Mouse (Mus musculus) stomach, postnatal 0 days (tissue): ENCODE data around the gene Gm49403. TPM values are rescaled to one million over a fixed set of nuclear protein-coding genes. Genes with fewer than 3 reads are reported as not detected.
"Not testable (repeated sequence)": the region's sequence is repeated elsewhere in the genome, so short reads cannot be mapped to it uniquely, and the experiment has no call there.

ENCODE experiments used
- ATAC-seq: fragments of 200-750 bp; cut with Nextera tagmentation; 2 replicates; pipeline ENCODE4 v1.8.0; 2017; ENCODE audit not compliant: low FRiP score, low TSS enrichment
- DNase-seq: peaks from one replicate; pipeline ENCODE4 v3.0.0-alpha.2; 2016; ENCODE audit warnings: low spot score
- H3K27ac ChIP-seq: fragments of 300-500 bp; sonication (generic); replicated peaks from 2 replicates; pipeline ENCODE4 v1.5.1; 2014; ENCODE audit warnings: mild to moderate bottlenecking, control low read depth
- H3K27me3 ChIP-seq: fragments of 300-500 bp; sonication (generic); 2 replicates; pipeline ENCODE4 v1.6.1; 2014; ENCODE audit warnings: low read length; ENCODE audit not compliant: control insufficient read depth, insufficient read depth
- H3K36me3 ChIP-seq: fragments of 300-500 bp; sonication (generic); 2 replicates; pipeline ENCODE4 v1.6.1; 2014; ENCODE audit warnings: low read length, mixed read lengths; ENCODE audit not compliant: control insufficient read depth, insufficient read depth
- H3K4me1 ChIP-seq: fragments of 300-500 bp; sonication (generic); replicated peaks from 2 replicates; pipeline ENCODE4 v1.6.1; 2014; ENCODE audit warnings: antibody characterized with exemption; ENCODE audit not compliant: control insufficient read depth, insufficient read depth
- H3K4me2 ChIP-seq: fragments of 300-500 bp; sonication (generic); replicated peaks from 2 replicates; pipeline ENCODE4 v1.6.1; 2014; ENCODE audit warnings: low read depth, mild to moderate bottlenecking, control low read depth, moderate library complexity
- H3K4me3 ChIP-seq: fragments of 300-500 bp; sonication (generic); 2 replicates; pipeline ENCODE4 v1.5.1; 2014; ENCODE audit warnings: low read depth, low read length, control low read depth
- H3K9ac ChIP-seq: fragments of 300-500 bp; sonication (generic); 2 replicates; pipeline ENCODE4 v1.6.1; 2014; ENCODE audit warnings: mild to moderate bottlenecking, low read length, control low read depth, mixed read lengths
- H3K9me3 ChIP-seq: fragments of 300-500 bp; sonication (generic); 2 replicates; pipeline ENCODE4 v1.6.1; 2016; ENCODE audit warnings: low read length; ENCODE audit not compliant: control insufficient read depth
- CTCF ChIP-seq: IDR thresholded peaks from 2 replicates; pipeline ENCODE4 v1.5.1; 2016; ENCODE audit warnings: antibody characterized with exemption, low read depth, mild to moderate bottlenecking, moderate library complexity
- EP300 ChIP-seq: optimal IDR thresholded peaks from 2 replicates; pipeline ENCODE3; 2016; ENCODE audit warnings: antibody characterized with exemption
- WGBS: fragments of 180-500 bp; shearing (Covaris S2); extraction: QIAGEN DNeasy Blood & Tissue Kit; methylation state at CpG from one replicate; pipeline ENCODE4 v1.1.7; 2014; 5-methylcytosine and 5-hydroxymethylcytosine counted together
- polyA plus RNA-seq: library from polyadenylated mRNA; unstranded; fragments of >200 nt; fragmentation: Nextera tagmentation; extraction: Ambion mirVana; gene quantifications from 2 replicates; pipeline ENCODE4 v1.2.1, GENCODE M21; 2015

Gene Gm49403
- polyA plus RNA-seq = not detected in 2 replicates

DNA sequence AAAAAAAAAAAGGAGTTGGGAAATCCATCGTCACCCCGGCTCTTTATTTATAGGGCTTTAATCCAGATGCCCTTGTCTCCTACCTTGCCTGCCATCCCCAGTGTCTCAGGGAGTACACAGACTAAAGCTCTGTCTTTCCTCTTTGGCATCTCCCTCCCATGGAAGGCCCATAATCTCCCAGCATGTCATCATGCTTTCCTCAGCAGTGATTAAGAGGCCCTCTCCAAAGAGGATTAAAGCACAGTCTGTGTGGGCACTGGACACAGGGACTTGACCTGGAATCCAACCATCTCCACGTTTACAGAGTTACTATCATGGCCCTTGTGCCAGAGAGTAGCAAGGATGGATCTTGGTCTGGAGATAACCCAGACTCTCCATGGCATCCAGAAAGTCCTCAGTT lies at the start of gene Gm49403, which contains the start of gene Lbhd1:
Gm49403 (plus strand) TSS at position 315 of the 400 bp plus-strand sequence.
Lbhd1 (plus strand) TSS at position 117 of the 400 bp plus-strand sequence.
- no peak for ATAC-seq

DNA sequence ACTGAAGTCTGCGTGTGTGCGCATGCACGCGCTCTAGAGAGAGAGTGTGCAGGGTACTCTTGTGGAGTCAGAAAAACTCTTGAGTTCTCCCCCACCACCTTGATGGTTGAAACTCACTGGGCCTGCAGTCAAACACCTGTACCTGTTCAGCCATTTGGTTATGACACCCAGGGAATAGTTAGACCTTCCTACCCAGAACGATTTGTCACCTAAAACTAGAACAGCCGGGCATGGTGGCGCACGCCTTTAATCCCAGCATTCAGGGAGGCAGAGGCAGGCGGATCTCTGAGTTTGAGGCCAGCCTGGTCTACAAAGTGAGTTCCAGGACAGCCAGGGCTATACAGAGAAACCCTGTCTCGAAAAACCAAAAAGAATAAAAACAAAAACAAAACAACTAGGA lies 47.4 kb upstream of the Gm49403 start:
- DNase-seq, H3K36me3 ChIP-seq, H3K9ac ChIP-seq, H3K4me3 ChIP-seq, H3K27me3 ChIP-seq, H3K4me1 ChIP-seq, H3K27ac ChIP-seq, H3K9me3 ChIP-seq, ATAC-seq, H3K4me2 ChIP-seq: not testable (repeated sequence)
- 95% methylated on average over 10 of the region's 10 CpGs for WGBS

More for the DNA sequence above, at the start of gene Gm49403, which contains the start of gene Lbhd1:
- Histone ChIP-seq H3K4me3 (no peak within 1 kb of the TSS), H3K27ac (no peak within 1 kb of the TSS), H3K9me3 (no peaks in the 10 kb centered on the region), H3K36me3 (no peaks in the 10 kb centered on the region), H3K4me1 (peaks cover 4% of the 10 kb centered on the region; the same call in 1 of the 2 replicates), H3K9ac (no peak within 1 kb of the TSS), H3K27me3 (no peaks in the 10 kb centered on the region), H3K4me2 (no peak within 1 kb of the TSS)
- DNase-seq = no peak
- 80% methylated on average over 3 of the region's 3 CpGs for WGBS
- TF ChIP-seq EP300 (no peak), CTCF (no peak)

- H3K9me3 ChIP-seq = no peaks in the 10 kb centered on the region
- H3K9ac ChIP-seq = peak within 1 kb of the TSS; percentile 88
- DNase-seq (peak; percentile 88), ATAC-seq (peak; percentile 82)
- peak within 1 kb of the TSS; percentile 61 for H3K4me3 ChIP-seq
- no peaks in the 10 kb centered on the region for H3K4me1 ChIP-seq
- H3K27ac ChIP-seq = peak within 1 kb of the TSS; percentile 96
- peak within 1 kb of the TSS; percentile 81 for H3K4me2 ChIP-seq
- 0 out of 2 replicates have a peak, but pooled peaks cover 4% of the 10 kb centered on the region for H3K36me3 ChIP-seq
- TF ChIP-seq EP300 = no peak
- peak; percentile 69 for TF ChIP-seq CTCF
- WGBS = under 1% methylated on average over 38 of the region's 38 CpGs
- H3K27me3 ChIP-seq = no peaks in the 10 kb centered on the region
Measured at GRCm38 (mm10) chr19:8837251-8837791, 46.4 kb upstream of the Gm49403 start, which contains the start of gene Bscl2. TSS of gene Bscl2 (plus strand) at chr19:8837467.

- DNase-seq = no peak
- WGBS = 22% methylated on average over 15 of the region's 15 CpGs
- ATAC-seq = peak; percentile 2; the same call in 1 of the 2 replicates
Measured at GRCm38 (mm10) chr19:8838041-8838730, 45.5 kb upstream of the Gm49403 start.

GRCm38 (mm10) chr19:8839103-8839907 lies 44.4 kb upstream of the Gm49403 start, which contains the start of gene Gng3:
TSS of gene Gng3 (minus strand) at chr19:8839194.
- TF ChIP-seq EP300 (no peak), CTCF (no peak)
- no peaks in the 10 kb centered on the region for H3K9me3 ChIP-seq
- H3K4me3 ChIP-seq = peak within 1 kb of the TSS; percentile 61
- H3K27ac ChIP-seq = peak within 1 kb of the TSS; percentile 96; the same call in 1 of the 2 replicates
- peak within 1 kb of the TSS; percentile 88 for H3K9ac ChIP-seq
- peak within 1 kb of the TSS; percentile 81 for H3K4me2 ChIP-seq
- H3K27me3 ChIP-seq = no peaks in the 10 kb centered on the region
- peaks cover 5% of the 10 kb centered on the region; the same call in 1 of the 2 replicates for H3K36me3 ChIP-seq
- H3K4me1 ChIP-seq = no peaks in the 10 kb centered on the region
- 75% methylated on average over 11 of the region's 11 CpGs for WGBS
- DNase-seq (no peak), ATAC-seq (no peak; the same call in 1 of the 2 replicates)

More at GRCm38 (mm10) chr19:8838041-8838730, 45.5 kb upstream of the Gm49403 start:
- Histone ChIP-seq H3K36me3 (peaks cover 5% of the 10 kb centered on the region; the same call in 1 of the 2 replicates), H3K4me3 (peak overlapping the region; percentile 61), H3K9ac (peak overlapping the region; percentile 88), H3K9me3 (no peaks in the 10 kb centered on the region), H3K27me3 (no peaks in the 10 kb centered on the region), H3K4me1 (no peaks in the 10 kb centered on the region), H3K27ac (peak overlapping the region; percentile 96), H3K4me2 (peak overlapping the region; percentile 81)
- TF ChIP-seq EP300 (no peak), CTCF (no peak)
